Mouse (Mus musculus) heart, embryonic 10.5 days (tissue): ENCODE data around the gene 8030474K03Rik. TPM values are rescaled to one million over a fixed set of nuclear protein-coding genes. Genes with fewer than 3 reads are reported as not detected.

ENCODE experiments used
- DNase-seq: peaks from one replicate; pipeline ENCODE4 v3.0.0-alpha.2; 2017; ENCODE audit warnings: low spot score
- H3K27ac ChIP-seq: fragments of 300-500 bp; sonication (generic); 2 replicates; pipeline ENCODE4 v1.5.1; 2016; ENCODE audit warnings: mild to moderate bottlenecking
- H3K27me3 ChIP-seq: fragments of 300-500 bp; sonication (generic); 2 replicates; pipeline ENCODE4 v1.6.1; 2016; ENCODE audit warnings: mild to moderate bottlenecking; ENCODE audit not compliant: poor library complexity, insufficient read depth, severe bottlenecking
- H3K36me3 ChIP-seq: fragments of 300-500 bp; sonication (generic); 2 replicates; pipeline ENCODE4 v1.6.1; 2016; ENCODE audit warnings: mild to moderate bottlenecking, moderate library complexity
- H3K4me1 ChIP-seq: fragments of 300-500 bp; sonication (generic); 2 replicates; pipeline ENCODE4 v1.6.1; 2016; ENCODE audit warnings: mild to moderate bottlenecking
- H3K4me3 ChIP-seq: fragments of 300-500 bp; sonication (generic); 2 replicates; pipeline ENCODE4 v1.5.1; 2016; ENCODE audit warnings: mild to moderate bottlenecking, moderate library complexity
- H3K9me3 ChIP-seq: fragments of 300-500 bp; sonication (generic); 2 replicates; pipeline ENCODE4 v1.6.1; 2016; ENCODE audit warnings: mild to moderate bottlenecking, moderate library complexity
- WGBS: fragments of 180-500 bp; shearing (Covaris S2); methylation state at CpG from one replicate; pipeline ENCODE4 v1.1.7; 2016; 5-methylcytosine and 5-hydroxymethylcytosine counted together
- polyA plus RNA-seq: library from polyadenylated mRNA; unstranded; fragments of >200 nt; fragmentation: Nextera tagmentation; extraction: Ambion mirVana; gene quantifications from 2 replicates; pipeline ENCODE4 v1.2.1, GENCODE M21; 2016

Gene 8030474K03Rik
- polyA plus RNA-seq, 1 experiment from 2014 or later: 0.21 TPM

DNA sequence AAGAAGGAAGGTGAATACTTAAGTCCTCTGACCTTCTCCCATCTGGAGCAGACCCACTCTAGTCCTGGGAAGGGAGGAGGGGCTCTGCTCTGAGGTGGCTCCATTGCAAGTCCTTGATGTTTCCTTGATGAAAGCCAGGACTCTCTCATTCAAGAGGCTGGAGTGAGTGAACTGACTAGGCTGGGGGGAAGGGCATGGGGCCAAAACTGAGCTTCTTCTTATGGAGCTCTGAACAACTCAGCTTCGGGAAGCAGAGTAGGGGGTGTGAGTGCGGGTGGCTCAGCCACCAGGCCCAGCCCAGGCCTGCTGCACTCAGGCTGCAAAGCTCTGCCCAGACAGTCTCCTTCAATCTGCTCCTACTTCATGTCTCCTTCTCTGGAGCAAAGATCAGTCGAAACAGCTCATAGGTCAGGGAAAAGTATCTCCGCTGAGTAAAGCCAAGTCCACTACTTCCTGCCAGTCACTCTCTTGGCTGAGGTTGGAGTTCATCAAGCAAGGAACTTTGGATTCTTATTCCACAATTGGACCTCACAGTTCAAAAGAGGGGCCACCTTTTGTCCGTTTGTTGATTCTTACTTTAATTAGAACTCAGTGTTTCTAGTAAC, 52.8 kb downstream of the 8030474K03Rik start:
- Histone ChIP-seq H3K9me3 (no peaks in the 10 kb centered on the region), H3K27me3 (peaks cover 68% of the 10 kb centered on the region), H3K36me3 (no peaks in the 10 kb centered on the region), H3K4me1 (peaks cover 22% of the 10 kb centered on the region), H3K27ac (peak overlapping the region; percentile 80), H3K4me3 (no peak overlapping the region)
- DNase-seq: peak; percentile 75
- 35% methylated on average over 5 of the region's 5 CpGs for WGBS

Other genes starting within 250 kb of the 8030474K03Rik start
- 98.4 and 117 TPM in 2 replicates for gene Ogt, start 154.6 kb upstream of the 8030474K03Rik start, polyA plus RNA-seq
- gene Cxcr3, start 60.4 kb upstream of the 8030474K03Rik start, polyA plus RNA-seq: not detected in 2 replicates
- 0.19 and 0.33 TPM in 2 replicates for gene Gm4779, start 233 bp upstream of the 8030474K03Rik start, polyA plus RNA-seq
- gene Nhsl2, start 54.7 kb downstream of the 8030474K03Rik start, polyA plus RNA-seq: 30.5 and 33.7 TPM in 2 replicates